Mouse (Mus musculus): ENCODE results near the gene Desi1. TPM values are rescaled to one million over a fixed set of nuclear protein-coding genes. Genes with fewer than 3 reads are reported as not detected.
"Not testable (repeated sequence)": the region's sequence is repeated elsewhere in the genome, so short reads cannot be mapped to it uniquely, and the experiment has no call there.

The Desi1 gene
- polyA plus RNA-seq, 1 experiment from 2014 or later: 36.5 TPM

DNA sequence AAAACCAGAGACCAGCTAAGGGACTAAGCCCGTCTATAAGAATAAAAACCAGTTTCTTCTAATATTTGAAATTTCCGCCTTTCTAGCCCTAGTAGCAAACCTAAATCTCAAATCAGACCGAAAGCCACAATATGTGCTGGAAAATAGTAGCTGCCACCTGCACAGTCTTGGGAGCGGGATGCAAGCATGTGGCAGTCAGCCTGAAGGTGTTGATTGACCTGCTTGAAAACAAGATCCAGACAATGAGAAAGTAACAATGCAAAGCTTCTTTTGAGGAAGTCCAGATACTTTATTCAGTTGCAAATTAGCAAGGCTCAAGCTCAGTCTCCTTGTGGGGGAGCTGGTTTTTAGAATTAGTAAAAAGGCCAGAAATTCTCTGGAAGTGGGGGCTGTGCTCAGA lies 63.2 kb downstream of the Desi1 start:
- 89% methylated on average over 4 of the region's 4 CpGs for WGBS

DNA sequence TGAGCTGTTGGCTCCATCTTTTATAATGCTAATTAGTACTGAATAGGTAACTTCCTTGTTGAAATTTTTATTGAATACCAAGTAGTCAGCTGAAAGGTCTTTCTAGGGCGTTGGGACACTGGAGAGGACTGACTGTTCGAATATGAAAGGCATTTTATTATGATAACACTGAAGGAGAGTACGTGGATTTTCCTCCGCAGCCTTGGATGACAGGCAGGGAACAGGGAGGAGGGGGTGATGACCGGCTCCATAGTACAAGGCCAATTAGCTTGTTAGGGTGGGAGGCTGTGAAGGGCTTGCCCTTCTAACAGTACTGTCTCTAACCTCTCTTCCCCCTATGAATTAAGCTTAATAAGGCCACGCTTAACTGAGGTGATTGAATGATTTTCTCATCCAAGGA lies 64.0 kb downstream of the Desi1 start:
- peaks cover 15% of the 10 kb centered on the region for H3K9me3 ChIP-seq
- WGBS: 80% methylated on average over 6 of the region's 6 CpGs
- H3K27me3 ChIP-seq (ENCODE audit: poor library complexity, severe bottlenecking); H3K36me3 ChIP-seq (replicated peaks); H3K27ac ChIP-seq; H3K4me3 ChIP-seq; DNase-seq (ENCODE audit: extremely low spot score, low spot score): not testable (repeated sequence)
- H3K4me1 ChIP-seq: peaks cover 20% of the 10 kb centered on the region

More for the DNA sequence above, 63.2 kb downstream of the Desi1 start:
- H3K4me3 ChIP-seq; DNase-seq (ENCODE audit: extremely low spot score, low spot score); H3K27me3 ChIP-seq (ENCODE audit: poor library complexity, severe bottlenecking); H3K27ac ChIP-seq; H3K36me3 ChIP-seq (replicated peaks): not testable (repeated sequence)
- Histone ChIP-seq H3K4me1 (peaks cover 15% of the 10 kb centered on the region), H3K9me3 (peaks cover 15% of the 10 kb centered on the region)

DNA sequence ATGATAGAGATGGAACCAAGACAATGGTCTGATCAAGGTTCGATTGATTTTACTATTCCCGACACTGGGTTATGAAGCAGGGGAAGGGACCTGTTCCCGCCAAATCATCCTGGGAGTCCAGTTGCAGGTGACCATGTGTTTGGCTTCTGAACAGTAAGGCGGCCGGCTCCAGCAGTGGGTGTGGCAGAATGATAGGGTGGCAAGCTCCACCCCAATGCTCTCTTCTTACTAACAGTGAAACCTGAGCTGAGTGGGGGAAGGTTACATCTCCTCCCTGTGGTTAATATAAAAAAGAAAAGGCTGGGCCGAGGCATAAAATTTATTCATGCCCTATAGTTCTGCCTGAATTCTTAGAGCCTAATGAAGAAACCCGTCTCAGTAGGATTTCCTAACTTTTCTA lies 64.5 kb downstream of the Desi1 start:
- Histone ChIP-seq H3K4me3 (no peak overlapping the region), H3K4me1 (peaks cover 20% of the 10 kb centered on the region), H3K27ac (0 out of 2 replicates have a peak overlapping the region, but pooled peaks have one; percentile 15), H3K9me3 (peaks cover 15% of the 10 kb centered on the region), H3K36me3 (replicated peaks) (no peaks in the 10 kb centered on the region), H3K27me3 (ENCODE audit: poor library complexity, severe bottlenecking) (no peaks in the 10 kb centered on the region)
- no peak for DNase-seq (ENCODE audit: extremely low spot score, low spot score)
- WGBS: 78% methylated on average over 7 of the region's 7 CpGs

DNA sequence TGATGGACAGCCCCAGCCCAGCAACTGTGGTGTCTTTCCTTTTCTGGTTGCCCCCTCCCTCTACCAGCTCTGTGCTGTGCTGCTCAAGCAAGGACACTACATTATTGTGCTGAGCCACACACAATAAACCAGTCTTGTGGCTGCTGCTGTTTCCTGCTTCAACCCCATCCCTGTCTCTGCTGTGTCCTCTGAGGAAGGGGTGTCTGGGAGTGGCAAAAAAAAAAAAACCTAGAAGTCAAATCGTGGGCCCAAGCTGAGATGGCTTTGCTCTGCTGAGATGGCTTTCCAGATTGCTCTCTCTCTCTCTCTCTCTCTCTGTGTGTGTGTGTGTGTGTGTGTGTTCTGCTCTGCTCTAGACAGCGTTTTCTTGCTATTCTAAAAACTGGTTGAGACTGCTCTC lies 65.2 kb downstream of the Desi1 start:
- DNase-seq (ENCODE audit: extremely low spot score, low spot score): no peak
- Histone ChIP-seq H3K27ac (0 out of 2 replicates have a peak overlapping the region, but pooled peaks have one; percentile 25), H3K27me3 (ENCODE audit: poor library complexity, severe bottlenecking) (no peaks in the 10 kb centered on the region), H3K4me1 (peaks cover 20% of the 10 kb centered on the region), H3K36me3 (replicated peaks) (no peaks in the 10 kb centered on the region), H3K4me3 (no peak overlapping the region), H3K9me3 (peaks cover 15% of the 10 kb centered on the region)
- WGBS: 81% methylated on average over 2 of the region's 2 CpGs

DNA sequence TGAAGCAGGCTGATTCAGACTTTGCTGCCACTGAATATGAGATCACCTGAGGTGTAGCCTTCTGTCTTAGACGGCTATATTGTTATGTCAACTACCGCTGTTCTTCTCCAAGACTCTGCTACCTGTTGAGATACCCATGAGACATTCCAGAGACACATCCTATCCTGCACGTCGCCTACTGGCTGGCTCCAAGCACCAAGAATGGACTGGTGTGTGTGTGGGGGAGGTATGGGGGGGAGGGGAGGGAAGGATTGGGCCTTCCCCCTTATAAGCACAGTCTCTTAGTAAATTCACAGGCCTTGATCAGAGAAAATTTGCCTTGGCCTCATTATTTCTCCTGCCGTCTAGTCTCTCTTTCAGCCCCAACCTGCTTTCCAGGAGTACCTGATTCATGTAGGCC lies 65.8 kb downstream of the Desi1 start:
- Histone ChIP-seq H3K27me3 (ENCODE audit: poor library complexity, severe bottlenecking) (no peaks in the 10 kb centered on the region), H3K27ac (peak overlapping the region; percentile 25; the same call in 1 of the 2 replicates), H3K9me3 (peaks cover 11% of the 10 kb centered on the region), H3K4me3 (no peak overlapping the region), H3K36me3 (replicated peaks) (no peaks in the 10 kb centered on the region), H3K4me1 (peaks cover 20% of the 10 kb centered on the region)
- WGBS: 92% methylated on average over 5 of the region's 5 CpGs
- DNase-seq (ENCODE audit: extremely low spot score, low spot score): no peak

DNA sequence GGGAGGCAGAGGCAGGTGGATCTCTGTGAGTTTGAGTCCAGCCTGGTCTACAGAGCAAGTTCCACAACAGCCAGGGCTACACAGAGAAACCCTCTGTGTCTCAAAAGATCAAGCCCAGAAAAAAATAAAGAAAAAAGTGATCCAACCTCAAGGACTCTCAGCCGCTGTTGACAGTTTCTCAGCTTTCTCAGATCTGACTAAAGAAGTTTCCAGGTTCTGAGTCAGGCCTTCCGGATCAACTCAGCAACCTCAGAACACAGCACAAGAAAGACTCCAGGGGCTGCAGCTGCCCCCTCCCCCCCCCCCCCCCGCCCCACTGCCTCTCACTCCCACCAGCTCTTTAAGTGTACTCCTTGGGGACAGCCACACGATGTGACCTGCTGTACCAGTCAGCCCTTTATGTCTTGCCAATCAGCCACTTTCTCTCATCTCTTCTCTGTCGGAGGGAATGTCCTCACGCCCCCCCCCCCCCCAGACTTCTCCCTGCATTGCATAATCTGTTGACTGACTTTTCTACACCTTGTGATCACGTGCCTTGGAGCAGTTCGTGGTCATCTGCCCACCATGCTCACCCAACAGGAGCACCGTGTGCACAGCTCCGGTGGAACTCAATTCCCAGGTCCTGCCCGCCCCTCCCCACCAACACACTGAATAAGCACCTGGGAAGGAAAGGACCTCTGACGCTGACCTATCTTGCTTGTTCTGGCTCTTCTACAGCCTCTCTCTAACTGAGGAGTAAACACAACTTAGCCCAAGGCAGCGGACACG lies 67.4 kb downstream of the Desi1 start:
- DNase-seq (ENCODE audit: extremely low spot score, low spot score): no peak
- no peaks in the 10 kb centered on the region for H3K27me3 ChIP-seq (ENCODE audit: poor library complexity, severe bottlenecking)
- WGBS: 88% methylated on average over 14 of the region's 14 CpGs
- no peaks in the 10 kb centered on the region for H3K36me3 ChIP-seq (replicated peaks)
- H3K4me1 ChIP-seq: peaks cover 24% of the 10 kb centered on the region
- no peak overlapping the region for H3K27ac ChIP-seq
- no peaks in the 10 kb centered on the region for H3K9me3 ChIP-seq
- H3K4me3 ChIP-seq: no peak overlapping the region

DNA sequence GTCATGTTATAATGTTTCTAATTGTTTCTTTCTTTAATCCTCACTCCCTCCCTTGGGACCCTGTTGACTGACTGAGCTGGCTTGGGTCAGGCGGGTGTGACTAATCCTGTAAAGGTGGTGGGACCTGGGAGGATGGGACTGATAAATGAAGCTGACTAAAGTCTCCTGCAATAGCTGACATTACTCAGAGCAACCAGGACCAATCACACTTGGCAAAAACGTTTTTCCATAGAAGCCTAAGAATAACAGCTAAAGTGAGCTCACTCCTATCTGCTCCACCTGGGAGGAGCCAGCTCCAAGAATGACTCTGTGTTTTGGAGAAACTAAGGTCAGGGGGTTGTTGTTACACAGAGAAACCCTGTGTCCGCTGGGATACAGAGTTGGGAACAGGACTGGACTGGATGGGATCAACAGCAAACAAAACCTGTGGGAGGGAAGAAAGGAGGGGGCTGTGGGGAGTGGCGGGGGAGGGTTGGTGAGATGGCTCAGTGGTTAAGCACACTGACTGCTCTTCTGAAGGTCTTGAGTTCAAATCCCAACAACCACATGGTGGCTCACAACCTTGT lies 68.6 kb downstream of the Desi1 start:
- no peak for DNase-seq (ENCODE audit: extremely low spot score, low spot score)
- Histone ChIP-seq H3K27me3 (ENCODE audit: poor library complexity, severe bottlenecking) (no peaks in the 10 kb centered on the region), H3K4me1 (peaks cover 35% of the 10 kb centered on the region), H3K4me3 (no peak overlapping the region), H3K9me3 (no peaks in the 10 kb centered on the region), H3K36me3 (replicated peaks) (no peaks in the 10 kb centered on the region), H3K27ac (no peak overlapping the region)
- 61% methylated on average over 4 of the region's 4 CpGs for WGBS

DNA sequence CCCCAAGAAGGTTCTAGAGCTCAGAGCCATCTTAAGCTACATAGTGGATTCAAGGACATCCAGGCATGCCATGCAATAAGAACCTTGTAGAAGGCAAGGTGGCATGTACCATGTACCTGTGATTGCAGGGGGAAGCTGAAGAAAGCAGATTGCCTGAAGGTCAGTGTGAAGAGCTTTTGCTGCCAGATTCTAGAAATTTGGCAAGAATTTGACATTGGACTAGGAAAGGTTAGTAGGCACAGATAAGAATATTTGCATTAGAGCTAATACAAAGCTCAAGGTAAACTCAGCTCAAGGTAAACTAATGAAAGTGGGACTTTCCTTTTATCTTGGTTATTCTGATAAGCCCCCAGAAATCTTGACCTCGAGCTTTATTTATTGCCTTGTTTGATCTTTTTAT lies 69.4 kb downstream of the Desi1 start:
- WGBS: 74% methylated on average over 1 of the region's 1 CpGs
- Histone ChIP-seq H3K4me1 (peaks cover 35% of the 10 kb centered on the region), H3K27ac (no peak overlapping the region), H3K9me3 (no peaks in the 10 kb centered on the region), H3K27me3 (ENCODE audit: poor library complexity, severe bottlenecking) (no peaks in the 10 kb centered on the region), H3K36me3 (replicated peaks) (no peaks in the 10 kb centered on the region), H3K4me3 (no peak overlapping the region)
- DNase-seq (ENCODE audit: extremely low spot score, low spot score): no peak

DNA sequence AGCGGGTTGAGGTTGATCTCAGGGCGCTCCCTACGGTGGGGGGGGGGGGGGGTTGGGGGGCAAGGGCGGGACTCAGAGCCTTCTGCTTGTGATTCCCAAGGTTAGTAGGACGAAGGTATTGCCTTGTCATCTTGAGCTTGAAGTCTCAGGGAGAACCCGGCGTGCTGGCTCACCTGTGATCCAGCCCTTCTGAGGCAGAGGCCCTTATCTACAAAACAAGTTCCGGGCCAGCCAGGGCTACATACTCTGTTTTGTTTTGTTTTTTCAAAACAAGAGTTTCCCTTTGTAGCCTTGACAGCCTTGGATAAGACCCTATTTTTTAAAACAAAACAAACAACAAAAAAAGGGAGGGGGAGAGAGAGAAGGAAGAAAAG lies 72.6 kb downstream of the Desi1 start:
- peak overlapping the region; percentile 79 for H3K4me3 ChIP-seq
- 4% methylated on average over 8 of the region's 8 CpGs for WGBS
- H3K4me1 ChIP-seq: peaks cover 30% of the 10 kb centered on the region
- peak overlapping the region; percentile 88 for H3K27ac ChIP-seq
- H3K9me3 ChIP-seq: no peaks in the 10 kb centered on the region
- H3K36me3 ChIP-seq (replicated peaks): peaks cover 10% of the 10 kb centered on the region
- DNase-seq (ENCODE audit: extremely low spot score, low spot score): no peak
- no peaks in the 10 kb centered on the region for H3K27me3 ChIP-seq (ENCODE audit: poor library complexity, severe bottlenecking)

DNA sequence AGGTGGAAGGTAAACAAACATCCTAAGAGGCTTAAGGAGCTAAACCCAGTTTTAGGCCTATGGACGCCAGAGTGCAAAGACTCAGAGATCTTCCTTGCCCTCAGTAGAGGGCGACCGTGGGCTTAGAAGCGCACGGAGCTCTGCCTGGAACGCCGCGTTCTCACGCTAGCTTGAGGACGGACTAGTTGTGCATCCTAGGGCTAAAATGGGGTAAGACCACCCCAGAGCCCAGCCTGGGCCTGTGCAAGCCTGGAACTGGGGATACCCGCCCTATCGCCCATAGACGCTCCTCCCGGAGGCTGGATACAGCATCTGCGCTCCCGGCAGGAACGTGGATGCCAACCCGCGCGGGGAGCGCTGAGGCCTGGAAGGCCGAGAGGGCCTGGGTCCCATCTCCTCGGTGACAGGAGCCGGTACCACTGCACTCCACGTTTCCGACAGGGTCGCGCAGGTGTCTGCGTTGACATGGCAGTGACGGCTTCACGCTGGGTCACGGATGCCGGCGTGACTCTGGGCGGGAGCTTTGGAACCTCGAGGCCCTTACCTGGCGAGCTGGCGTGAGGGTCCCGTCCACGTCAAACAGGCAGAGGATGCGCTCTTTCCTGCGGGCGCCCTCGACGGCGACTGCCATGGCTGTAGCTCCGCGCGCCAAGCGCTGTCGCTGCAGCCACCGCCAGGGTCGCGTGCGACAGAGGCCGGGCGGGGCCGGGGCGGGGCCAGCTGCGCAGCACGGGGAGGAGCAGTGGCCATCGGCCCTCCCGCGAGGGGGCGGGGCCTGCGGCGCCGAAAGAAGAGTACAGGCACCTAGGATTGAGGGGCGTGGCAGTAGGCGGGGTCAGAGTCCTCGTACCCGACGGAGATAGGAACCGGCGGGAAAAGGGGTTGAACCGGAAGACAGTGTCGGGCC lies 73.2 kb downstream of the Desi1 start, which contains the start of gene Pmm1:
Gene Pmm1, minus strand, starts transcription at position 760 of the 907 bp plus-strand sequence.
- under 1% methylated on average over 77 of the region's 77 CpGs for WGBS
- peak within 1 kb of the TSS; percentile 79 for H3K4me3 ChIP-seq
- peak; percentile 99 for DNase-seq (ENCODE audit: extremely low spot score, low spot score)
- peaks cover 30% of the 10 kb centered on the region for H3K4me1 ChIP-seq
- no peaks in the 10 kb centered on the region for H3K9me3 ChIP-seq
- H3K36me3 ChIP-seq (replicated peaks): peaks cover 16% of the 10 kb centered on the region
- H3K27me3 ChIP-seq (ENCODE audit: poor library complexity, severe bottlenecking): no peaks in the 10 kb centered on the region
- peak within 1 kb of the TSS; percentile 88 for H3K27ac ChIP-seq

DNA sequence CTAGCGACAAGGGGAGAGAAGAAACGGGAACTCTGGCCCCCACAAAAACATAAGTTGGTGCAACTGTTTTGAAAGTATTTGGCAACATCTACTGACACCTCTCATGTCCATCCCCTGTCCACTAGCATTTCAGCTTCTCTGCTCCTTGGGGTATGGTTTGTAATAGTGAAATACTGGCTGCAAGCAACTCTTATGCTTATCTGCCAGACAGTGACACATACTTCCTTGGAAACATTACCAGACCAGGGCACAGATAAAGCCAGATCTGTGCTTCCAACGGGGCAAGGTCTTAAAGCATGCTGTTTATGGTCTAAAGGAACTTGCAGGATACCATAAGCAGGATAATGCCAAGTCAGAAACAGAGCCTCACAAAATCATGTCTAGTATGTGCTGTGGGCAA lies 74.8 kb downstream of the Desi1 start:
- H3K4me1 ChIP-seq: peaks cover 25% of the 10 kb centered on the region
- H3K4me3 ChIP-seq: no peak overlapping the region
- no peaks in the 10 kb centered on the region for H3K27me3 ChIP-seq (ENCODE audit: poor library complexity, severe bottlenecking)
- H3K27ac ChIP-seq: no peak overlapping the region
- DNase-seq (ENCODE audit: extremely low spot score, low spot score): no peak
- WGBS: 93% methylated on average over 3 of the region's 3 CpGs
- peaks cover 31% of the 10 kb centered on the region for H3K36me3 ChIP-seq (replicated peaks)
- no peaks in the 10 kb centered on the region for H3K9me3 ChIP-seq

DNA sequence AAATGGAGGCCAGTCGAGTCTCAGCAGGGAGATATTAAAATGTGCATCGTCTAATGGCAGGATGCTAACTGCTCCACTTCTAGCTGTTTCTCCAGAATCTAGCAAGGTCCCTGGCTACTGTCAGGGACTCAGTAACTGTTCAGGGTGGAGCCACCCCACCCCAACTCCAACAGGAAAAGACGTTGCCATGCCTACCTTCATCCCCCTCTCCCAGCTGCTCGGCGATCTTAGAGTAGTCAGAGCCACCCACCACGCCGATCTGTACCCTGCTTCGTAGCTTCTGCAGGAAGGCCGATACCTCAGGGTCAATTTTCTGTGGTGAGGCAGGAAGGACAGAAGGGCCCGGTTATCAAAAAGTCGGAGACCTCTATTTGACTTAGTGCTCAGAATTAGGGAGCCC lies 76.1 kb downstream of the Desi1 start:
- H3K4me3 ChIP-seq: no peak overlapping the region
- peaks cover 36% of the 10 kb centered on the region for H3K36me3 ChIP-seq (replicated peaks)
- H3K4me1 ChIP-seq: peaks cover 25% of the 10 kb centered on the region
- no peak overlapping the region for H3K27ac ChIP-seq
- H3K9me3 ChIP-seq: no peaks in the 10 kb centered on the region
- WGBS: 90% methylated on average over 11 of the region's 11 CpGs
- no peaks in the 10 kb centered on the region for H3K27me3 ChIP-seq (ENCODE audit: poor library complexity, severe bottlenecking)
- DNase-seq (ENCODE audit: extremely low spot score, low spot score): no peak

All from forebrain, embryonic 10.5 days (tissue).